Mouse (Mus musculus): ENCODE measurements around the gene Acp7. TPM values are rescaled to one million over a fixed set of nuclear protein-coding genes. Genes with fewer than 3 reads are reported as not detected.
"Not testable (repeated sequence)": the region's sequence is repeated elsewhere in the genome, so short reads cannot be mapped to it uniquely, and the experiment has no call there.

Gene Acp7
- polyA plus RNA-seq, 1 experiment from 2014 or later, result not detected

DNA sequence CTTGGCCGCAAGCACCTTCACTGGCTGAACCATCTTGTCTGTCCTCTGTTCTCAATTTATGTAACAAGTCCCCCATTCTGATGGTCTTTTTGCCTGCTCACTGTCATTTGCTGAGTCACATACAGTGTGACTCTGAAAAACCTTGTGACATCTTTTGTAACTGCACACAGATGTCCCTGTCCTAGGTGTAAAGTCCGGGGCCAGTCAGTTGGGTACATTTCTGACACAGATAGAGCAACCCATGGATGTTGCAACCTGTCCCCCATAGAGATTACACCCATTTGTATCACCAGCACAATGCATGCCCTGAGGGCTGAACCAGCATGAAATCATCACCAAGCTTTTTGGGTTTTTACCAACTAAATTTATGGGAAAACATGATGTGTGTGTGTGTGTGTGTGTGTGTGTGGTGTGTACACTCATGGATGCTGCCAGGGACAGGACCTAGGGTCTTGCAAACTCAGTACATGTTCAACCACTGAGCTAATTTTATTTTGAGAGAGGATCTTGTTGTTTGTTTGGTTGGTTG is 14.9 kb upstream of the Acp7 start:
- Histone ChIP-seq H3K4me2 (no peak overlapping the region), H3K27ac (no peak overlapping the region), H3K36me3 (no peaks in the 10 kb centered on the region), H3K4me1 (no peaks in the 10 kb centered on the region), H3K9ac (no peak overlapping the region), H3K4me3 (no peak overlapping the region), H3K27me3 (no peaks in the 10 kb centered on the region), H3K9me3 (no peaks in the 10 kb centered on the region)
- 86% methylated on average over 2 of the region's 2 CpGs for WGBS
- no peak for ATAC-seq (ENCODE audit: borderline replicate concordance, extremely low read depth, low FRiP score, low TSS enrichment)

DNA sequence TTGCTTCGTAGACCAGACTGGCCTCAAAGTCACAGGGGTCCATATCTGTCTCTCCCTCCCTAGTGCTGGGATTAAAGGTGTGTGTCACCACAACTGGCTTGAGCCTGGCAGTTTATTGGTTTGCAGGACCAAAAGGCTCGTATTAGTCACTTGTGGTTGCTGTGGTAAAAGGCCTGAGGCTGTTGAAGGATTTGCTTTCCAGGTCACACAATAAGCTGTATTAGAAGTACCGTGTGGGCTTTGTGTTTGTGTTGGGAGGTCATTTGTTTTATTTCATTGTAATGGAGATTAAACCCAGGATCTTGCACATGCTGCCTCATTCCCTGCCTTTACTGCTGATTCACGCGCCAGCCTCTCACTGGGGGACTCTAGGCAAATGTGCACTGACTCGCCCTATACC is 14.2 kb upstream of the Acp7 start:
- Histone ChIP-seq H3K9me3 (no peaks in the 10 kb centered on the region), H3K27me3 (no peaks in the 10 kb centered on the region), H3K36me3 (no peaks in the 10 kb centered on the region), H3K4me1 (no peaks in the 10 kb centered on the region), H3K4me2 (no peak overlapping the region), H3K9ac (no peak overlapping the region), H3K4me3 (no peak overlapping the region), H3K27ac (no peak overlapping the region)
- no peak for ATAC-seq (ENCODE audit: borderline replicate concordance, extremely low read depth, low FRiP score, low TSS enrichment)
- 73% methylated on average over 6 of the region's 6 CpGs for WGBS

GRCm38 (mm10) chr7:28641546-28641945 is 10.4 kb upstream of the Acp7 start:
- no peaks in the 10 kb centered on the region for H3K36me3 ChIP-seq
- no peak for ATAC-seq (ENCODE audit: borderline replicate concordance, extremely low read depth, low FRiP score, low TSS enrichment)
- H3K27ac ChIP-seq, result no peak overlapping the region
- no peak overlapping the region for H3K9ac ChIP-seq
- no peaks in the 10 kb centered on the region for H3K27me3 ChIP-seq
- no peaks in the 10 kb centered on the region for H3K4me1 ChIP-seq
- H3K4me3 ChIP-seq, result no peak overlapping the region
- WGBS, result 27% methylated on average over 8 of the region's 8 CpGs
- no peak overlapping the region for H3K4me2 ChIP-seq
- no peaks in the 10 kb centered on the region for H3K9me3 ChIP-seq

DNA sequence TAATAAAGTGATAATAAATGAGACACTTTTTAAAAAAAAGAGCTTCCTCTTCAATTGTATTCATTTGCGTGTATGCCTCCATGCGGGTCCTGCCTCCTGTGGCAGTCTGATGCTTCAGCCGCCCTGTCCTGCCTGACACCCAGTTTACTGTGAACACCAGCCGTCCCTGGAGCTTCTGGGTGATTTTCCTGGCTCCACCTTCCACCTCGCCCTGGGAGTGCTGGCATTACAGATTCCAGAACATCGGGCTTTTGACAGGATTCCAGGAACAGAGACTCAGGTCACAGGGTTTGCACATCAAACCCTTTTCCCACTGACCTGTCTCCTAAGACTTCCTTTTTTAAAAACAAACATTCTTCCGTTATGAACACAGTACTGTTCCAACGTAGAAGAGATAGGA is 6.4 kb upstream of the Acp7 start:
- Histone ChIP-seq H3K27me3 (0 out of 2 replicates have a peak, but pooled peaks cover 5% of the 10 kb centered on the region), H3K27ac (no peak overlapping the region), H3K4me3 (no peak overlapping the region), H3K9ac (no peak overlapping the region), H3K36me3 (no peaks in the 10 kb centered on the region), H3K9me3 (no peaks in the 10 kb centered on the region), H3K4me2 (no peak overlapping the region), H3K4me1 (no peaks in the 10 kb centered on the region)
- 4% methylated on average over 8 of the region's 8 CpGs for WGBS
- no peak for ATAC-seq (ENCODE audit: borderline replicate concordance, extremely low read depth, low FRiP score, low TSS enrichment)

DNA sequence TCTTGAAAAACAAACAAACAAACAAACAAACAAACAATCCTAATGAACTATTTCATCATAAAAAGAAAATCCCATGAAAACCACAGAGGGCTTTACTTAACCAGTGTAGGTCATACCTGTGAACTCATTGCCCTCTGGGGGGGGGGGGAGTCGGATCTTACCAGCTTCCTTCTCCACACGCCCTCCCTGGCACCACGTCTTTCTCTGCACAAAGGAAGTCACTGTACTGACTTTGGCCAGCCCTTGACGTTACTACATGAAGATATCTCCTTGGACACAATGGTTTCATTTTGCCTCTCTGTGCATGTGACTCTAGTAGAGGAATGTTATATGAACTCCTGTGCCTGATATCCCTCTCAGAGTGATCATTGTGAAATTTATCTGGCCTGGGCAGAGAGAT is 3.0 kb upstream of the Acp7 start:
- no peak overlapping the region for H3K9ac ChIP-seq
- WGBS, result 26% methylated on average over 4 of the region's 4 CpGs
- no peaks in the 10 kb centered on the region for H3K4me1 ChIP-seq
- no peak for ATAC-seq (ENCODE audit: borderline replicate concordance, extremely low read depth, low FRiP score, low TSS enrichment)
- no peak overlapping the region for H3K4me3 ChIP-seq
- no peaks in the 10 kb centered on the region for H3K9me3 ChIP-seq
- H3K36me3 ChIP-seq, result no peaks in the 10 kb centered on the region
- H3K27ac ChIP-seq, result no peak overlapping the region
- no peak overlapping the region for H3K4me2 ChIP-seq
- peaks cover 37% of the 10 kb centered on the region for H3K27me3 ChIP-seq

- no peak for ATAC-seq (ENCODE audit: borderline replicate concordance, extremely low read depth, low FRiP score, low TSS enrichment)
- H3K36me3 ChIP-seq, result no peaks in the 10 kb centered on the region
- no peak overlapping the region for H3K9ac ChIP-seq
- no peaks in the 10 kb centered on the region for H3K9me3 ChIP-seq
- no peak overlapping the region for H3K4me3 ChIP-seq
- H3K27ac ChIP-seq, result no peak overlapping the region
- H3K27me3 ChIP-seq, result peaks cover 26% of the 10 kb centered on the region
- WGBS, result 61% methylated on average over 5 of the region's 5 CpGs
- H3K4me1 ChIP-seq, result no peaks in the 10 kb centered on the region
- no peak overlapping the region for H3K4me2 ChIP-seq
These were observed 6.3 kb downstream of the Acp7 start for GRCm38 (mm10) chr7:28624791-28625190.

- Histone ChIP-seq H3K9ac (no peak overlapping the region), H3K4me1 (no peaks in the 10 kb centered on the region), H3K4me2 (no peak overlapping the region), H3K27ac (no peak overlapping the region), H3K27me3 (no peaks in the 10 kb centered on the region), H3K9me3 (no peaks in the 10 kb centered on the region), H3K36me3 (no peaks in the 10 kb centered on the region), H3K4me3 (no peak overlapping the region)
- 45% methylated on average over 9 of the region's 9 CpGs for WGBS
- no peak for ATAC-seq (ENCODE audit: borderline replicate concordance, extremely low read depth, low FRiP score, low TSS enrichment)
These were observed 11.9 kb downstream of the Acp7 start for GRCm38 (mm10) chr7:28619098-28619715.

- no peak for ATAC-seq (ENCODE audit: borderline replicate concordance, extremely low read depth, low FRiP score, low TSS enrichment)
- 84% methylated on average over 8 of the region's 8 CpGs for WGBS
- H3K4me3 ChIP-seq, result no peak overlapping the region
- peaks cover 6% of the 10 kb centered on the region; the same call in 1 of the 2 replicates for H3K4me1 ChIP-seq
- H3K9me3 ChIP-seq, result no peaks in the 10 kb centered on the region
- H3K4me2 ChIP-seq, result no peak overlapping the region
- no peak overlapping the region for H3K27ac ChIP-seq
- H3K27me3 ChIP-seq, result no peaks in the 10 kb centered on the region
- no peaks in the 10 kb centered on the region for H3K36me3 ChIP-seq
- H3K9ac ChIP-seq, result no peak overlapping the region
These were observed 25.2 kb downstream of the Acp7 start for GRCm38 (mm10) chr7:28605951-28606350.

DNA sequence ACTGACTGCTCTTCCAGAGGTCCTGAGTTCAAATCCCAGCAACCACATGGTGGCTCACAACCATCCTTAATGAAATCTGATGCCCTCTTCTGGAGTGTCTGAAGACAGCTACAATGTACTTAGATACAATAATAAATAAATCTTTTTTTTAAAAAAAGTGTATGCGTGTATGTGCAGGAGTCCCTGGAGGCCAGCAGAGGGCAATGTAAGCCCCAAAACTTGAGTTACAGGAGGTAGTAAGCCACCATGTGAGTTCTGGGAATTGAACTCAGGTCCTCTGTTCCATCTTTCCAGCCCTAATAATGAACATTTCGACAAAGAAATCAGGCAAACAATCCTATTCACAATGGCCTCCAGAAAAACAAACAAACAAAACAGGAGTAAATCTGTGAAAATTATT is 27.3 kb downstream of the Acp7 start:
- 59% methylated on average over 2 of the region's 2 CpGs for WGBS
- not testable (repeated sequence) for H3K4me1 ChIP-seq; H3K9me3 ChIP-seq; ATAC-seq (ENCODE audit: borderline replicate concordance, extremely low read depth, low FRiP score, low TSS enrichment); H3K27ac ChIP-seq; H3K4me2 ChIP-seq; H3K36me3 ChIP-seq; H3K27me3 ChIP-seq; H3K4me3 ChIP-seq; H3K9ac ChIP-seq

DNA sequence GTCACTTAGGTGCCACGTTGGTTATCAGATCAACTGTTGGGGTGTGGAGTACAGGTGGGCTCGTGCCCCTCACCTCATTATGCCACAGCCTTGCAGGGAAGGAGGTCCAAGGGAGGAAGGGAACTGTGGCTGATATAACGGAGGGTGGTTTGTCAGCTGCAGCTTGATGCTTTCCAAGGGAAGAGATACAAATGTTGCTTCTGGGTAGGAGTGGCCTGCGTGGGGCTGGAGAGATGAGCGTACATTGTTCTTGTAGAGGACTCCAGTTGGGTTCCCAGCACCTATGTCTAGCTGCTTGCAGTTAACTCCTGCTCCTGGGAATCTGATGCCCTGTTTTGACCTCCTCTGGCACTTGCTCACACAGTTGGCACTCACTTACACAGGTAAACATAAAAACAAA is 28.0 kb downstream of the Acp7 start:
- Histone ChIP-seq H3K4me3 (no peak overlapping the region), H3K4me1 (peaks cover 12% of the 10 kb centered on the region), H3K36me3 (no peaks in the 10 kb centered on the region), H3K9ac (no peak overlapping the region), H3K4me2 (no peak overlapping the region), H3K27ac (no peak overlapping the region), H3K27me3 (no peaks in the 10 kb centered on the region), H3K9me3 (no peaks in the 10 kb centered on the region)
- no peak for ATAC-seq (ENCODE audit: borderline replicate concordance, extremely low read depth, low FRiP score, low TSS enrichment)
- 69% methylated on average over 5 of the region's 5 CpGs for whole genome bisulfite sequencing

- no peak for ATAC-seq (ENCODE audit: borderline replicate concordance, extremely low read depth, low FRiP score, low TSS enrichment)
- H3K4me1 ChIP-seq, result peaks cover 20% of the 10 kb centered on the region
- no peak overlapping the region for H3K27ac ChIP-seq
- no peak overlapping the region for H3K4me2 ChIP-seq
- no peak overlapping the region for H3K9ac ChIP-seq
- no peaks in the 10 kb centered on the region for H3K27me3 ChIP-seq
- H3K4me3 ChIP-seq, result no peak overlapping the region
- 22% methylated on average over 7 of the region's 7 CpGs for WGBS
- no peaks in the 10 kb centered on the region for H3K36me3 ChIP-seq
- H3K9me3 ChIP-seq, result no peaks in the 10 kb centered on the region
These were observed 29.5 kb downstream of the Acp7 start for GRCm38 (mm10) chr7:28601668-28602067.

DNA sequence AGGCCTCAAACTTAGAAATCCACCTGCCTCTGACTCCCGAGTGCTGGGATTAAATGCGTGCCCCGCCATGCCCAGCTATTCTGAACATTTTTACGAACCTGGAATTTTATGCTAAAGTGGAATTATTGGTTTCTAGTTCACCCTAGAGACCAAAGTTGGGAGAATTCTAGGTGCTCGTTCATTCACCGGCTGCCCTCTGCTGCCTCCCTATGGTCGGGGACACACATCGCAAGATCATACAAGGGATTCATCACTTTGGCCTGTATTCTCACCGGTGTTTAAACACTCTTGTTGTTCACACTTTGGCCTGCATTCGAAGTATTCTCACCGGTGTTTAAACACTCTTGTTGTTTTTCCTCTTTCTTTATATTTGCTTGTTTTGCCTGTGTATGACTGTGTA is 30.1 kb downstream of the Acp7 start:
- Histone ChIP-seq H3K4me2 (no peak overlapping the region), H3K9me3 (no peaks in the 10 kb centered on the region), H3K36me3 (no peaks in the 10 kb centered on the region), H3K9ac (no peak overlapping the region), H3K27ac (no peak overlapping the region), H3K4me3 (no peak overlapping the region), H3K4me1 (peaks cover 26% of the 10 kb centered on the region), H3K27me3 (no peaks in the 10 kb centered on the region)
- ATAC-seq (ENCODE audit: borderline replicate concordance, extremely low read depth, low FRiP score, low TSS enrichment), result no peak
- WGBS, result 7% methylated on average over 11 of the region's 11 CpGs

- no peak overlapping the region for H3K4me3 ChIP-seq
- H3K4me1 ChIP-seq, result peaks cover 46% of the 10 kb centered on the region
- WGBS, result 53% methylated on average over 2 of the region's 2 CpGs
- no peaks in the 10 kb centered on the region for H3K9me3 ChIP-seq
- no peak overlapping the region for H3K27ac ChIP-seq
- no peak overlapping the region for H3K9ac ChIP-seq
- H3K36me3 ChIP-seq, result no peaks in the 10 kb centered on the region
- no peaks in the 10 kb centered on the region for H3K27me3 ChIP-seq
- ATAC-seq (ENCODE audit: borderline replicate concordance, extremely low read depth, low FRiP score, low TSS enrichment), result no peak
- H3K4me2 ChIP-seq, result peak overlapping the region; percentile 59; the same call in 1 of the 2 replicates
These were observed 32.2 kb downstream of the Acp7 start for GRCm38 (mm10) chr7:28598951-28599350.
